ENCODE assay signal across 30 mouse cellular contexts in the genomic region with DNA sequence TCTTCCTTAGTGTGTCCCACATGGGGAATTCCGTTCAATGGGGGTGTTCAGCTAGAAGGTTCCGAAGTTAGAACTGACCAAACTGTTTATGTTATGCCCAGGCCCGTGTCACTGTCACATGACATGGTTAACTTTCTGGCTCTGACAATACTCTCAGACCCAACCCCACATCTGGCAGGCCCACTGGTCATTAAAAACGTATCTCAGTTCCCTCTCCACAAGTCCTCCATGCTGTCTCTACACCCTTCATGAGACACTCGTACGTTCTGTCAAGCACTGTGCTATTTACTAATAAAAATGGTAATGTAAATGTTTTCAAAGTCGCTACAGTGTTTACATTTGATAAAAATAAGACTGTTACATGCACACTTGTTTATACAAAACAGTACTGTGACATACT.
"Had no signal": no experiment of that assay in that cellular context is flagged by ENCODE, and none has a peak within 500 bp of the region (broad histone marks: within the 10 kb centered on the region; RNA-seq: fewer than 3 reads in every experiment).

No protein-coding gene starts in this region.

- H3K9ac ChIP-seq: limb, embryonic 12.5 days; limb, embryonic 13.5 days; limb, embryonic 15.5 days; liver, embryonic 12.5 days; liver, embryonic 13.5 days; liver, embryonic 14.5 days; liver, embryonic 15.5 days; liver, postnatal 0 days; midbrain, embryonic 12.5 days; midbrain, embryonic 13.5 days; midbrain, embryonic 15.5 days; neural tube, embryonic 12.5 days had no signal

- H3K27me3 ChIP-seq: limb, embryonic 12.5 days; limb, embryonic 13.5 days; limb, embryonic 15.5 days; liver, embryonic 12.5 days; liver, embryonic 13.5 days; liver, embryonic 15.5 days; megakaryocyte, embryonic 14.5 days; midbrain, embryonic 12.5 days; midbrain, embryonic 13.5 days; midbrain, embryonic 15.5 days; neural tube, embryonic 12.5 days had no signal

- H3K36me3 ChIP-seq: limb, embryonic 15.5 days; liver, embryonic 12.5 days; liver, embryonic 13.5 days; liver, embryonic 15.5 days; midbrain, embryonic 10.5 days; midbrain, embryonic 12.5 days; midbrain, embryonic 13.5 days; midbrain, embryonic 15.5 days; neural tube, embryonic 12.5 days had no signal

- H3K9me3 ChIP-seq: limb, embryonic 10.5 days; limb, embryonic 15.5 days; liver, embryonic 12.5 days; liver, embryonic 13.5 days; liver, embryonic 15.5 days; midbrain, embryonic 10.5 days; midbrain, embryonic 12.5 days; midbrain, embryonic 13.5 days; midbrain, embryonic 15.5 days; neural tube, embryonic 12.5 days had no signal

- H3K4me2 ChIP-seq: limb, embryonic 12.5 days; limb, embryonic 13.5 days; limb, embryonic 15.5 days; liver, embryonic 11.5 days; liver, embryonic 12.5 days; liver, embryonic 13.5 days; liver, embryonic 15.5 days; midbrain, embryonic 11.5 days; midbrain, embryonic 12.5 days; midbrain, embryonic 13.5 days; midbrain, embryonic 15.5 days; neural tube, embryonic 12.5 days had no signal

- H3K27ac ChIP-seq: left cerebral cortex, adult 2 months; limb, embryonic 10.5 days; limb, embryonic 12.5 days; limb, embryonic 13.5 days; limb, embryonic 15.5 days; liver, embryonic 12.5 days; liver, embryonic 13.5 days; liver, embryonic 14.5 days; liver, embryonic 15.5 days; macrophage; midbrain, embryonic 10.5 days; midbrain, embryonic 12.5 days; midbrain, embryonic 13.5 days; midbrain, embryonic 15.5 days; neural tube, embryonic 12.5 days had no signal

- DNase-seq: layer of hippocampus, postnatal 36 days; left cerebral cortex, postnatal 4 days; liver; liver, embryonic 13.5 days; liver, postnatal 0 days; lung, adult 2 months; lung, postnatal 10 days; lung, postnatal 36 days; lung, postnatal 4 days; midbrain, embryonic 14.5 days had no signal

- H3K4me3 ChIP-seq: left cerebral cortex, adult 2 months; limb, embryonic 10.5 days; limb, embryonic 12.5 days; limb, embryonic 13.5 days; limb, embryonic 15.5 days; liver, embryonic 12.5 days; liver, embryonic 13.5 days; liver, embryonic 15.5 days; megakaryocyte, embryonic 14.5 days; midbrain, embryonic 10.5 days; midbrain, embryonic 12.5 days; midbrain, embryonic 13.5 days; midbrain, embryonic 15.5 days; myocyte; neural tube, embryonic 12.5 days had no signal

- H3K4me1 ChIP-seq: liver, embryonic 12.5 days; liver, embryonic 13.5 days; liver, embryonic 15.5 days; megakaryocyte, embryonic 14.5 days; midbrain, embryonic 12.5 days; midbrain, embryonic 15.5 days; neural tube, embryonic 12.5 days had no signal

- ATAC-seq: liver, embryonic 12.5 days; liver, postnatal 0 days; lung, postnatal 0 days; midbrain, embryonic 13.5 days; midbrain, embryonic 15.5 days; midbrain, embryonic 16.5 days had no signal
